Comparison of ENCODE assay signal across 23 mouse cellular contexts in the genomic region with DNA sequence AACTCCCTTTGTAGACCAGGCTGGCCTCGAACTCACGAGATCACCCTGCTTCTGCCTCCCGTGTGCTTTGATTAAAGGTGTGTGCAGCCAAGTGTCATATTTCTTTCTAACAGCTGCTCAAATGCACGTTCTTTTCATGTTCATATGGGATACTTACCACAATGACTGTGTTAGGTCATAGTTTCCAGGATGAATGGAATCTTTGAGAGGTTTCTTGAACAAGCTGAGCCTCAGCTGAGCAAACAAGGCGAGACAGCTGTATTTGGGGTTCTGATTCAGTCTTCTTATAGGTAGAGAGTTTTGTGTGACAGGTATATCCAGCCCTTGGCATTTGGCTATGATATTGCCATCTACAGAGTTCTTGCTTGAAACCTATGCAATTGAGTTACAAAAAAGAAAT.
DNase-seq lines count a peak whose midpoint lies in the region; ATAC-seq and TF ChIP-seq lines count a peak whose summit lies in the region.
"Had no signal": no experiment of that assay in that cellular context is flagged by ENCODE, and none has a peak within 500 bp of the region (broad histone marks: within the 10 kb centered on the region; RNA-seq: fewer than 3 reads in every experiment).

No protein-coding gene starts in this region.

- H3K4me1 ChIP-seq in heart, postnatal 0 days (ENCODE audit: control insufficient read depth, insufficient read depth), result peaks cover 35% of the 10 kb centered on the region
- H3K4me1 ChIP-seq in lung, embryonic 15.5 days, result peaks cover 37% of the 10 kb centered on the region

- no peak for DNase-seq in heart, postnatal 0 days (ENCODE audit: low spot score)
- DNase-seq in heart, adult 11 months, result no peak
- DNase-seq in lung, postnatal 36 days, result no peak
- peak; percentile 55 for DNase-seq in 416B (ENCODE audit: low read depth)
- DNase-seq in large intestine, adult 2 months (ENCODE audit: low read depth, low spot score), result peak; percentile 33
- DNase-seq: adrenal gland, postnatal 10 days; cerebellum, adult 2 months; cerebellum, postnatal 36 days; embryo, embryonic 11 days; gastrocnemius, postnatal 36 days; heart, postnatal 10 days; kidney, adult 11 months; kidney, postnatal 4 days; lung, adult 2 months; thymus, adult 2 months; thymus, postnatal 4 days had no signal

- peak overlapping the region; percentile 47; the same call in 1 of the 2 replicates for H3K27ac ChIP-seq in heart, postnatal 0 days (ENCODE audit: low read depth)
- no peak overlapping the region; the same call in 1 of the 2 replicates for H3K27ac ChIP-seq in lung, embryonic 15.5 days
- H3K27ac ChIP-seq: embryonic facial prominence, embryonic 13.5 days; limb, embryonic 12.5 days had no signal

- H3K9me3 ChIP-seq in heart, postnatal 0 days (replicated peaks; ENCODE audit: control insufficient read depth, low read length), result no peaks in the 10 kb centered on the region
- no peaks in the 10 kb centered on the region for H3K9me3 ChIP-seq in lung, embryonic 15.5 days
- H3K9me3 ChIP-seq: embryonic facial prominence, embryonic 13.5 days; forebrain, embryonic 12.5 days; limb, embryonic 12.5 days had no signal

- TF ChIP-seq CTCF in heart, postnatal 0 days (IDR thresholded peaks at IDR 0.05; ENCODE audit: low read depth), result no peak

- 67% methylated on average over 5 of the region's 5 CpGs for WGBS in heart, postnatal 0 days
- 54% methylated on average over 5 of the region's 5 CpGs for WGBS in lung, embryonic 15.5 days
- WGBS in large intestine, adult 2 months, result 44% methylated on average over 5 of the region's 5 CpGs

- H3K27me3 ChIP-seq in heart, postnatal 0 days (ENCODE audit: control insufficient read depth, insufficient read depth, low read length), result no peaks in the 10 kb centered on the region
- H3K27me3 ChIP-seq in lung, embryonic 15.5 days, result no peaks in the 10 kb centered on the region
- H3K27me3 ChIP-seq: embryonic facial prominence, embryonic 13.5 days; forebrain, embryonic 12.5 days; limb, embryonic 12.5 days had no signal

- H3K4me2 ChIP-seq in heart, postnatal 0 days (ENCODE audit: low read depth, low read length), result no peak overlapping the region
- no peak overlapping the region for H3K4me2 ChIP-seq in lung, embryonic 15.5 days
- H3K4me2 ChIP-seq: embryonic facial prominence, embryonic 13.5 days; forebrain, embryonic 12.5 days; limb, embryonic 12.5 days had no signal

- H3K4me3 ChIP-seq in heart, postnatal 0 days (ENCODE audit: low read depth, low read length), result no peak overlapping the region
- H3K4me3 ChIP-seq in lung, embryonic 15.5 days, result no peak overlapping the region
- H3K4me3 ChIP-seq: embryonic facial prominence, embryonic 13.5 days; erythroblast, embryonic 14.5 days; forebrain, embryonic 12.5 days; limb, embryonic 12.5 days had no signal

- no peak for ATAC-seq in heart, postnatal 0 days (ENCODE audit: insufficient read depth, low read depth)
- peak; percentile 52; the same call in 1 of the 2 replicates for ATAC-seq in lung, embryonic 15.5 days (ENCODE audit: borderline replicate concordance, extremely low read depth, low FRiP score, low TSS enrichment)
- no peak for ATAC-seq in activated CD4-positive, CD25-positive, alpha-beta regulatory T cell, adult 4 months
- ATAC-seq in cerebellum, adult (ENCODE audit: insufficient number of reproducible peaks, low FRiP score, low TSS enrichment), result no peak

- no peaks in the 10 kb centered on the region for H3K36me3 ChIP-seq in heart, postnatal 0 days (replicated peaks; ENCODE audit: control insufficient read depth, insufficient read depth, low read length)
- no peaks in the 10 kb centered on the region for H3K36me3 ChIP-seq in lung, embryonic 15.5 days
- H3K36me3 ChIP-seq: embryonic facial prominence, embryonic 13.5 days; forebrain, embryonic 12.5 days; limb, embryonic 12.5 days had no signal

- TF ChIP-seq EP300 in heart, postnatal 0 days (IDR thresholded peaks at IDR 0.05; ENCODE audit: low read depth), result no peak

- no peak overlapping the region for H3K9ac ChIP-seq in heart, postnatal 0 days (replicated peaks; ENCODE audit: low read depth, low read length)
- no peak overlapping the region for H3K9ac ChIP-seq in lung, embryonic 15.5 days
- H3K9ac ChIP-seq: embryonic facial prominence, embryonic 13.5 days; forebrain, embryonic 12.5 days; limb, embryonic 12.5 days had no signal

Comparison
In these comparisons a context has a peak if more than half of its experiments do, and no peak if none do; other contexts are left out.
1. DNase-seq: peak in 416B (single experiment) and large intestine, adult 2 months (single experiment); none in heart, postnatal 0 days (single experiment), heart, adult 11 months (single experiment) and lung, postnatal 36 days (single experiment).